8 mouse cellular contexts compared by ENCODE assay signal in genomic region chr13:92844586-92845221, GRCm38 (mm10). TPM values are rescaled to one million over a fixed set of nuclear protein-coding genes. Genes with fewer than 3 reads are reported as not detected.
A peak's percentile ranks its signal among the peaks of the same experiment; 100 is the strongest.
DNase-seq lines count a peak whose midpoint lies in the region; ATAC-seq lines count a peak whose summit lies in the region.

Gene Mtx3 (plus strand): TSS chr13:92844760.

- H3K9me3 ChIP-seq in forebrain, embryonic 10.5 days, result no peaks in the 10 kb centered on the region
- no peaks in the 10 kb centered on the region for H3K9me3 ChIP-seq in heart, embryonic 15.5 days (replicated peaks)
- H3K9me3 ChIP-seq in liver, embryonic 13.5 days (replicated peaks), result no peaks in the 10 kb centered on the region
- no peaks in the 10 kb centered on the region for H3K9me3 ChIP-seq in stomach, embryonic 14.5 days (ENCODE audit: control insufficient read depth, low read depth, low read length)

- peaks cover 3% of the 10 kb centered on the region; the same call in 1 of the 2 replicates for H3K4me1 ChIP-seq in brown adipose tissue, adult 24 weeks (ENCODE audit: control insufficient read depth, insufficient read depth, insufficient read length, low read length)
- H3K4me1 ChIP-seq in forebrain, embryonic 10.5 days, result peaks cover 14% of the 10 kb centered on the region
- H3K4me1 ChIP-seq in heart, embryonic 15.5 days (replicated peaks), result 0 out of 2 replicates have a peak, but pooled peaks cover 6% of the 10 kb centered on the region
- peaks cover 32% of the 10 kb centered on the region for H3K4me1 ChIP-seq in liver, embryonic 13.5 days (replicated peaks)
- peaks cover 4% of the 10 kb centered on the region; the same call in 1 of the 2 replicates for H3K4me1 ChIP-seq in stomach, embryonic 14.5 days (ENCODE audit: control insufficient read depth, insufficient read depth, low read length)

- no peaks in the 10 kb centered on the region for H3K27me3 ChIP-seq in forebrain, embryonic 10.5 days (ENCODE audit: poor library complexity, severe bottlenecking)
- no peaks in the 10 kb centered on the region for H3K27me3 ChIP-seq in heart, embryonic 15.5 days
- 0 out of 2 replicates have a peak, but pooled peaks cover 3% of the 10 kb centered on the region for H3K27me3 ChIP-seq in liver, embryonic 13.5 days
- H3K27me3 ChIP-seq in stomach, embryonic 14.5 days (ENCODE audit: control insufficient read depth, insufficient read depth, low read length), result no peaks in the 10 kb centered on the region

- H3K36me3 ChIP-seq in forebrain, embryonic 10.5 days (replicated peaks), result peaks cover 28% of the 10 kb centered on the region
- peaks cover 30% of the 10 kb centered on the region for H3K36me3 ChIP-seq in heart, embryonic 15.5 days
- peaks cover 21% of the 10 kb centered on the region for H3K36me3 ChIP-seq in liver, embryonic 13.5 days
- peaks cover 25% of the 10 kb centered on the region; the same call in 1 of the 2 replicates for H3K36me3 ChIP-seq in stomach, embryonic 14.5 days (ENCODE audit: control insufficient read depth, insufficient read depth, low read length)

- H3K4me3 ChIP-seq in brown adipose tissue, adult 24 weeks (ENCODE audit: insufficient read depth, low read depth, low read length), result peak within 1 kb of the TSS; percentile 91
- peak within 1 kb of the TSS; percentile 93 for H3K4me3 ChIP-seq in forebrain, embryonic 10.5 days
- peak within 1 kb of the TSS; percentile 69 for H3K4me3 ChIP-seq in heart, embryonic 15.5 days
- H3K4me3 ChIP-seq in liver, embryonic 13.5 days (replicated peaks), result peak within 1 kb of the TSS; percentile 70
- H3K4me3 ChIP-seq in stomach, embryonic 14.5 days (ENCODE audit: low read depth, low read length), result peak within 1 kb of the TSS; percentile 93

- H3K27ac ChIP-seq in brown adipose tissue, adult 24 weeks (replicated peaks; ENCODE audit: low read depth, low read length), result no peak within 1 kb of the TSS
- peak within 1 kb of the TSS; percentile 97 for H3K27ac ChIP-seq in forebrain, embryonic 10.5 days
- H3K27ac ChIP-seq in heart, embryonic 15.5 days, result peak within 1 kb of the TSS; percentile 74
- H3K27ac ChIP-seq in liver, embryonic 13.5 days, result peak within 1 kb of the TSS; percentile 40
- H3K27ac ChIP-seq in stomach, embryonic 14.5 days (ENCODE audit: low read length), result peak within 1 kb of the TSS; percentile 80

- DNase-seq in forebrain, embryonic 10.5 days (ENCODE audit: extremely low spot score, low spot score), result peak; percentile 88
- DNase-seq in kidney, postnatal 14 days, result peak; percentile 88
- DNase-seq in liver, embryonic 13.5 days, result peak; percentile 64
- DNase-seq in natural killer cell, adult 2 months (ENCODE audit: low spot score in 2 of 2), result peak; percentile 64 to 76

- H3K9ac ChIP-seq in heart, embryonic 15.5 days, result peak within 1 kb of the TSS; percentile 69
- peak within 1 kb of the TSS; percentile 73 for H3K9ac ChIP-seq in liver, embryonic 13.5 days
- H3K9ac ChIP-seq in stomach, embryonic 14.5 days (replicated peaks; ENCODE audit: low read depth, low read length), result peak within 1 kb of the TSS; percentile 59

- 3% methylated on average over 40 of the region's 40 CpGs for WGBS in forebrain, embryonic 10.5 days
- WGBS in heart, embryonic 15.5 days, result 2% methylated on average over 40 of the region's 40 CpGs
- 3% methylated on average over 40 of the region's 40 CpGs for WGBS in liver, embryonic 13.5 days (ENCODE audit: insufficient replicate concordance)
- WGBS in stomach, embryonic 14.5 days, result 3% methylated on average over 40 of the region's 40 CpGs

- H3K4me2 ChIP-seq in heart, embryonic 15.5 days, result peak within 1 kb of the TSS; percentile 80
- H3K4me2 ChIP-seq in liver, embryonic 13.5 days, result peak within 1 kb of the TSS; percentile 78
- peak within 1 kb of the TSS; percentile 46 for H3K4me2 ChIP-seq in stomach, embryonic 14.5 days (replicated peaks; ENCODE audit: low read depth, low read length)

- peak; percentile 97 for ATAC-seq in CD4-positive, CD25-positive, alpha-beta regulatory T cell, adult 4 months
- peak; percentile 95 for ATAC-seq in heart, embryonic 15.5 days (replicated peaks; ENCODE audit: insufficient number of reproducible peaks, insufficient read depth, low FRiP score, low read depth)
- ATAC-seq in liver, embryonic 13.5 days (ENCODE audit: low read depth), result peak; percentile 77
- peak; percentile 97 for ATAC-seq in stomach, embryonic 14.5 days (ENCODE audit: insufficient number of reproducible peaks, insufficient read depth, low FRiP score, low read depth)

RNA-seq across cellular contexts. Expression of gene Mtx3, which starts in this region (rescaled TPM):
- polyA plus RNA-seq in CD4-positive, CD25-positive, alpha-beta regulatory T cell, adult 4 months (2017; shearing (Covaris generic)), result 1 to 10 TPM; 3.1 to 3.3 TPM
- 14.0 and 19.6 TPM in 2 replicates for polyA plus RNA-seq in brown adipose tissue, adult 24 weeks (2012; ENCODE audit: insufficient read depth, insufficient read length, missing spikeins)
- 2.9 and 3.2 TPM in 2 replicates for polyA plus RNA-seq in forebrain, embryonic 10.5 days (2016; fragmentation: Nextera tagmentation; extraction: Ambion mirVana)
- polyA plus RNA-seq in heart, embryonic 15.5 days (2015; fragmentation: Nextera tagmentation; extraction: Ambion mirVana), result 2.3 and 2.9 TPM in 2 replicates
- polyA plus RNA-seq in liver, embryonic 13.5 days (2015; fragmentation: Nextera tagmentation; extraction: Ambion mirVana), result 0.83 and 0.85 TPM in 2 replicates
- polyA plus RNA-seq in stomach, embryonic 14.5 days (2014; fragmentation: Nextera tagmentation; extraction: Ambion mirVana), result 6.6 and 6.7 TPM in 2 replicates

Comparison
In these comparisons a context has a peak if more than half of its experiments do, and no peak if none do; other contexts are left out.
1. Peak in DNase-seq, ATAC-seq, H3K4me3 ChIP-seq, H3K27ac ChIP-seq, H3K9ac ChIP-seq and H3K4me2 ChIP-seq in liver, embryonic 13.5 days; RNA of the gene not detected or under 1 TPM.